Mouse (Mus musculus) CH12.LX (cell line): Measurements from ENCODE around the gene Hoxd3. TPM values are rescaled to one million over a fixed set of nuclear protein-coding genes. Genes with fewer than 3 reads are reported as not detected.

Source experiments
- DNase-seq: peaks from one replicate; pipeline ENCODE4 v3.0.0-alpha.2; 2013; ENCODE audit errors: extremely low read depth
- H3K27ac ChIP-seq: 2 replicates; pipeline ENCODE4 v1.5.1; 2012; ENCODE audit warnings: low read depth, mild to moderate bottlenecking, control low read depth, moderate library complexity; ENCODE audit not compliant: insufficient read depth
- H3K27me3 ChIP-seq: replicated peaks from 2 replicates; pipeline ENCODE3; 2012; ENCODE audit warnings: inconsistent platforms
- H3K36me3 ChIP-seq, 2 experiments: replicated peaks in 1 of 2; 2 replicates each; pipeline versions ENCODE3 to v1.6.1; 2012; ENCODE audit warnings: inconsistent platforms in 1 of 2, low read length in 1 of 2, mild to moderate bottlenecking in 1 of 2, mixed read lengths in 1 of 2, moderate library complexity in 1 of 2; ENCODE audit not compliant: control insufficient read depth in 1 of 2, insufficient read depth in 1 of 2
- H3K4me1 ChIP-seq, 2 experiments: 2 replicates each; pipeline ENCODE4 v1.6.1; 2012; ENCODE audit warnings: inconsistent platforms in 1 of 2, moderate library complexity in 1 of 2; ENCODE audit not compliant: insufficient read depth in 2 of 2, control insufficient read depth in 1 of 2
- H3K4me2 ChIP-seq: 2 replicates; pipeline ENCODE4 v1.6.1; 2012; ENCODE audit warnings: low read depth, mild to moderate bottlenecking, control low read depth; ENCODE audit not compliant: poor library complexity, insufficient read depth, severe bottlenecking
- H3K4me3 ChIP-seq, 3 experiments: fragments of 150-350 bp in 1 of 3; sonication (generic) in 1 of 3; replicated peaks in 1 of 3; 2 replicates each; pipeline versions ENCODE3 to v1.5.1; 2011 to 2012; ENCODE audit warnings: low read depth in 2 of 3, low read length in 2 of 3, mild to moderate bottlenecking in 2 of 3, moderate library complexity in 2 of 3, control low read depth in 1 of 3, improper control_type of control experiment in 1 of 3, inconsistent platforms in 1 of 3, mixed read lengths in 1 of 3; ENCODE audit not compliant: poor library complexity in 1 of 3
- H3K79me2 ChIP-seq: replicated peaks from 2 replicates; pipeline ENCODE4 v1.6.1; 2012; ENCODE audit warnings: mild to moderate bottlenecking, moderate library complexity; ENCODE audit not compliant: control insufficient read depth, poor library complexity, insufficient read depth, severe bottlenecking; ENCODE audit errors: extremely low read depth
- H3K9ac ChIP-seq: 2 replicates; pipeline ENCODE4 v1.6.1; 2012; ENCODE audit warnings: low read depth, mild to moderate bottlenecking, control low read depth, moderate library complexity; ENCODE audit not compliant: insufficient read depth
- H3K9me3 ChIP-seq: replicated peaks from 2 replicates; pipeline ENCODE3; 2012; ENCODE audit warnings: low read length, inconsistent platforms, mixed read lengths
- BHLHE40 ChIP-seq: IDR thresholded peaks from 2 replicates; pipeline ENCODE4 v1.6.1; 2011; ENCODE audit warnings: mild to moderate bottlenecking, low read depth, low read length, improper control_type of control experiment
- CHD1 ChIP-seq: IDR thresholded peaks from 2 replicates; pipeline ENCODE4 v1.6.1; 2012; ENCODE audit warnings: low read depth, low read length, improper control_type of control experiment, inconsistent platforms
- CHD2 ChIP-seq: IDR thresholded peaks from 2 replicates; pipeline ENCODE4 v1.6.1; 2011; ENCODE audit warnings: low read length, improper control_type of control experiment
- EP300 ChIP-seq: IDR thresholded peaks from 2 replicates; pipeline ENCODE4 v1.6.1; 2011; ENCODE audit warnings: low read length, improper control_type of control experiment
- ETS1 ChIP-seq: conservative IDR thresholded peaks from 2 replicates; pipeline ENCODE4 v1.6.1; 2012; ENCODE audit warnings: low read depth, mild to moderate bottlenecking, inconsistent platforms, low read length, improper control_type of control experiment, moderate library complexity
- HCFC1 ChIP-seq: IDR thresholded peaks from 2 replicates; pipeline ENCODE4 v1.6.1; 2012; ENCODE audit warnings: low read depth, mild to moderate bottlenecking, inconsistent platforms, low read length, improper control_type of control experiment
- JUN ChIP-seq: IDR thresholded peaks from 2 replicates; pipeline ENCODE4 v1.6.1; 2011; ENCODE audit warnings: low read depth, mild to moderate bottlenecking, low read length, improper control_type of control experiment, moderate library complexity; ENCODE audit not compliant: insufficient read depth
- JUND ChIP-seq: conservative IDR thresholded peaks from 2 replicates; pipeline ENCODE4 v1.6.1; 2011; ENCODE audit warnings: low read depth, low read length, improper control_type of control experiment
- MAZ ChIP-seq: IDR thresholded peaks from 2 replicates; pipeline ENCODE4 v1.6.1; 2012; ENCODE audit warnings: low read depth, mild to moderate bottlenecking, inconsistent platforms, low read length, improper control_type of control experiment, moderate library complexity
- MXI1 ChIP-seq: IDR thresholded peaks from 2 replicates; pipeline ENCODE4 v1.6.1; 2011; ENCODE audit warnings: mild to moderate bottlenecking, low read depth, low read length, improper control_type of control experiment
- NELFE ChIP-seq: IDR thresholded peaks from 2 replicates; pipeline ENCODE4 v1.6.1; 2011; ENCODE audit warnings: low read depth, low read length, improper control_type of control experiment
- PAX5 ChIP-seq: IDR thresholded peaks from 2 replicates; pipeline ENCODE4 v1.6.1; 2012; ENCODE audit warnings: low read length, inconsistent platforms, mixed read lengths
- POLR2A ChIP-seq: IDR thresholded peaks from 2 replicates; pipeline ENCODE4 v1.6.1; 2011; ENCODE audit warnings: low read depth, mild to moderate bottlenecking, improper control_type of control experiment, low read length
- POLR2AphosphoS2 ChIP-seq: IDR thresholded peaks from 2 replicates; pipeline ENCODE4 v1.6.1; 2011; ENCODE audit warnings: low read depth, low read length, improper control_type of control experiment
- RAD21 ChIP-seq: IDR thresholded peaks from 2 replicates; pipeline ENCODE4 v1.6.1; 2011; ENCODE audit warnings: low read depth, mild to moderate bottlenecking, low read length, improper control_type of control experiment, moderate library complexity
- RCOR1 ChIP-seq: conservative IDR thresholded peaks from 2 replicates; pipeline ENCODE4 v1.6.1; 2012; ENCODE audit warnings: low read depth, mild to moderate bottlenecking, inconsistent platforms, low read length, improper control_type of control experiment
- SMC3 ChIP-seq: IDR thresholded peaks from 2 replicates; pipeline ENCODE4 v1.6.1; 2011; ENCODE audit warnings: low read depth, low read length, improper control_type of control experiment
- TBP ChIP-seq: conservative IDR thresholded peaks from 2 replicates; pipeline ENCODE4 v1.6.1; 2011; ENCODE audit warnings: low read depth, low read length, improper control_type of control experiment
- USF1 ChIP-seq: IDR thresholded peaks from 2 replicates; pipeline ENCODE4 v1.6.1; 2014; ENCODE audit warnings: low read depth, mild to moderate bottlenecking, inconsistent platforms, low read length, improper control_type of control experiment
- ZC3H11A ChIP-seq: IDR thresholded peaks from 2 replicates; pipeline ENCODE4 v1.6.1; 2012; ENCODE audit warnings: low read depth, mild to moderate bottlenecking, inconsistent platforms, low read length, improper control_type of control experiment
- dilution Hi-C: fragments of 300-500 bp; cut with MboI; formaldehyde crosslinking; loops from 2 replicates; pipeline ENCODE4 v1.14.3; 2020; ENCODE audit warnings: low sequenced_read_pairs; ENCODE audit not compliant: extremely low pct_unique_long_range_greater_than_20kb, extremely low pct_ligation_motif_present
- in situ Hi-C: fragments of 300-500 bp; cut with MboI; formaldehyde crosslinking; loops from 3 replicates; pipeline ENCODE4 v1.14.3; 2019; ENCODE audit warnings: low sequenced_read_pairs, low pct_ligation_motif_present, low pct_unique_long_range_greater_than_20kb, mixed read lengths
- polyA plus RNA-seq: library from polyadenylated mRNA; unstranded; fragments of >175 nt; gene quantifications from 2 replicates; pipeline ENCODE4 v1.2.1, GENCODE M21; 2012; ENCODE audit warnings: low read depth; ENCODE audit not compliant: insufficient read length
- total RNA-seq, 2 experiments: library from RNA; depleted of rRNA; stranded (reverse); fragments of 300-350 nt in 1 of 2; fragments of >200 nt in 1 of 2; gene quantifications; 2 replicates each; pipeline ENCODE4 v1.2.3; 2012 to 2014

The Hoxd3 gene
- total and polyA plus RNA-seq, 3 experiments = 0.12 to 1.1 TPM; not detected in 1

GRCm38 (mm10) chr2:74704393-74704998 is 7.2 kb upstream of the Hoxd3 start, which contains the start of gene Hoxd8:
Gene Hoxd8, plus strand, starts transcription at chr2:74704615.
- Histone ChIP-seq H3K4me1 (no peaks in the 10 kb centered on the region; a peak in 1 of 4 replicates), H3K27me3 (peaks cover 6% of the 10 kb centered on the region), H3K36me3 (no peaks in the 10 kb centered on the region), H3K4me3 (peak within 1 kb of the TSS in 1 of 3 experiments; percentile 50), H3K79me2 (no peaks in the 10 kb centered on the region), H3K4me2 (no peak within 1 kb of the TSS), H3K9me3 (no peaks in the 10 kb centered on the region), H3K27ac (no peak within 1 kb of the TSS), H3K9ac (no peak within 1 kb of the TSS)
- TF ChIP-seq HCFC1 (no peak), TBP (no peak), JUND (no peak), MXI1 (no peak), CHD2 (no peak), SMC3 (no peak), ETS1 (no peak), POLR2AphosphoS2 (no peak), NELFE (no peak), CHD1 (no peak), USF1 (no peak), PAX5 (no peak), BHLHE40 (no peak), ZC3H11A (no peak), EP300 (no peak), JUN (no peak), RCOR1 (no peak)
- dilution Hi-C loops (no loop called here), in situ Hi-C loops (loop anchor here (25.0 kb wide), 1 partner anchor 883 kb away; no protein-coding TSS in a partner anchor)
- DNase-seq = no peak

GRCm38 (mm10) chr2:74704999-74705466 is 6.7 kb upstream of the Hoxd3 start:
- DNase-seq = no peak
- Histone ChIP-seq H3K4me3 (peak overlapping the region in 1 of 3 experiments; percentile 50), H3K36me3 (no peaks in the 10 kb centered on the region), H3K4me1 (peaks cover 0 to 4% of the 10 kb centered on the region in 2 experiments; a peak in 2 of 4 replicates)
- dilution Hi-C loops = no loop called here
- TF ChIP-seq POLR2A (no peak), RAD21 (no peak), MAZ (no peak)
- TF ChIP-seq, all 38 proteins: peak for 0
- Histone ChIP-seq H3K27ac (no peak overlapping the region), H3K79me2 (no peaks in the 10 kb centered on the region), H3K9me3 (no peaks in the 10 kb centered on the region), H3K4me2 (no peak overlapping the region), H3K27me3 (peaks cover 6% of the 10 kb centered on the region), H3K9ac (no peak overlapping the region)
- in situ Hi-C loops = loop anchor here (25.0 kb wide), 1 partner anchor 882 kb away; no protein-coding TSS in a partner anchor
